Mouse (Mus musculus): ENCODE results near the gene Hoxb4.

Hoxb4 gene

GRCm38 (mm10) chr11:96368686-96369085 lies 50.6 kb downstream of the Hoxb4 start:
- Histone ChIP-seq H3K27me3 (ENCODE audit: control insufficient read depth, insufficient read depth, low read length, poor library complexity, severe bottlenecking) (peaks cover 2% of the 10 kb centered on the region; the same call in 1 of the 2 replicates), H3K36me3 (ENCODE audit: control insufficient read depth, insufficient read depth, low read length, poor library complexity, severe bottlenecking) (no peaks in the 10 kb centered on the region)
- no peak for DNase-seq (ENCODE audit: low read depth, low spot score)

- Histone ChIP-seq H3K36me3 (ENCODE audit: control insufficient read depth, insufficient read depth, low read length, poor library complexity, severe bottlenecking) (no peaks in the 10 kb centered on the region), H3K27me3 (ENCODE audit: control insufficient read depth, insufficient read depth, low read length, poor library complexity, severe bottlenecking) (peaks cover 2% of the 10 kb centered on the region; the same call in 1 of the 2 replicates)
- DNase-seq (ENCODE audit: low read depth, low spot score) = no peak
Observed at GRCm38 (mm10) chr11:96369140-96369539, 51.1 kb downstream of the Hoxb4 start.
